Mouse (Mus musculus) megakaryocyte, embryonic 14.5 days (primary cell): ENCODE data around the gene Tmem52. TPM values are rescaled to one million over a fixed set of nuclear protein-coding genes. Genes with fewer than 3 reads are reported as not detected.

Experiments used
- H3K27me3 ChIP-seq: replicated peaks from 2 replicates; pipeline ENCODE3; 2012; ENCODE audit warnings: inconsistent platforms
- H3K36me3 ChIP-seq: replicated peaks from 2 replicates; pipeline ENCODE3; 2012; ENCODE audit warnings: low read length, inconsistent platforms, mixed read lengths
- H3K4me1 ChIP-seq: 2 replicates; pipeline ENCODE4 v1.6.1; 2012; ENCODE audit warnings: inconsistent platforms
- H3K4me3 ChIP-seq: replicated peaks from 2 replicates; pipeline ENCODE3; 2012; ENCODE audit warnings: moderate library complexity, mild to moderate bottlenecking, inconsistent platforms
- H3K9me3 ChIP-seq: 2 replicates; pipeline ENCODE4 v1.6.1; 2012; ENCODE audit warnings: inconsistent platforms
- FLI1 ChIP-seq: IDR thresholded peaks from 2 replicates; pipeline ENCODE4 v1.6.1; 2012; ENCODE audit warnings: low read length, inconsistent platforms, mixed read lengths
- GATA1 ChIP-seq: IDR thresholded peaks from 3 replicates; pipeline ENCODE4 v1.6.1; 2012; ENCODE audit warnings: mixed read lengths, low read length, inconsistent platforms, borderline replicate concordance
- polyA plus RNA-seq: library from polyadenylated mRNA; stranded (reverse); fragments of >175 nt; gene quantifications from 2 replicates; pipeline ENCODE4 v1.2.3, GENCODE M21; 2012; ENCODE audit warnings: low replicate concordance; ENCODE audit not compliant: insufficient read depth

Tmem52 gene
- polyA plus RNA-seq, 1 experiment: not detected

DNA sequence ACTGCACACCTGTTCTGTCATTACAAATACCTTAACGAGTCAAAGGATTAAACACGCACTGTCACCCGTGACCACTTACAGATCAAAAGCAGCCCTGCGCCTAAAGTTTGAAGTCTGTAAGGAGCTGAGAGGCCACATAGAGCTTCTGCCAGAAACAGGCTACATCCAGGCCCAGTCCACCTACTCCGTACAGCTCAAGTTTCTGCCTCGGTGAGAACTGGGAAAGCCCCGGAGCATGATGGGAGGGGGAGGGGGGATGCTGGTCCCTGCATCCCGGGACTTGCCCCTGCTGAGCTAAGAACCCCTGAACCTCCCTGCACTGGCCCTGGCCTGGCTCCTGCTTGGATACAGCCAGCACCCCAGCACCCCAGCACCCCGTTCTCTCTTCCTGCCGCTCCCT, 17.3 kb upstream of the Tmem52 start:
- no peak for TF ChIP-seq FLI1
- TF ChIP-seq GATA1: no peak
- Histone ChIP-seq H3K36me3 (no peaks in the 10 kb centered on the region), H3K4me3 (no peak overlapping the region), H3K27me3 (peaks cover 41% of the 10 kb centered on the region), H3K4me1 (peaks cover 19% of the 10 kb centered on the region), H3K9me3 (no peaks in the 10 kb centered on the region)

GRCm38 (mm10) chr4:155458575-155458974, 10.3 kb upstream of the Tmem52 start:
- H3K36me3 ChIP-seq: no peaks in the 10 kb centered on the region
- peaks cover 50% of the 10 kb centered on the region for H3K27me3 ChIP-seq
- H3K4me3 ChIP-seq: no peak overlapping the region
- H3K4me1 ChIP-seq: peaks cover 19% of the 10 kb centered on the region
- TF ChIP-seq FLI1 (no peak), GATA1 (no peak)
- no peaks in the 10 kb centered on the region for H3K9me3 ChIP-seq

DNA sequence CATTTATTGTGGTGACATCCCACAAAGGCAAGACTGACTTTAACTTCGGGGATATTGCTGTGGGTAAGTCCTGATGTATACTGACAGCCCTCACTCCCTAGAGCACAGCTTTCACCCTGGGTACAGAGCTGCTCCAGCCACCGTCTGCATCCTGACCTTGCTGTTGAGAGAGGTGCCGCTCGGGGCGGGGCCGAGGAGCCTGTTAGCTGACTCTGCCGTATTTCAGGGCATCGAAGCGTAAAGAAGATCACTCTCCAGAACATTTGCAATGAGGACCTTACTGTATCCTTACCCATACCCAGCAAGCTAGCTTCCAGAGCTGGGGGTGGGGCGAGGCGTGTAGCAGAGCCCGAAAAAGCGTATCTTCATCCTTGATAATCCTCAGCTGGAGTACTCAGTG, 5.9 kb upstream of the Tmem52 start:
- peaks cover 4% of the 10 kb centered on the region; the same call in 1 of the 2 replicates for H3K4me1 ChIP-seq
- H3K9me3 ChIP-seq: no peaks in the 10 kb centered on the region
- no peak overlapping the region for H3K4me3 ChIP-seq
- peaks cover 83% of the 10 kb centered on the region for H3K27me3 ChIP-seq
- TF ChIP-seq GATA1: no peak
- no peak for TF ChIP-seq FLI1
- no peaks in the 10 kb centered on the region for H3K36me3 ChIP-seq

GRCm38 (mm10) chr4:155463611-155464010, 5.3 kb upstream of the Tmem52 start:
- H3K4me1 ChIP-seq: peaks cover 5% of the 10 kb centered on the region; the same call in 1 of the 2 replicates
- H3K27me3 ChIP-seq: peaks cover 89% of the 10 kb centered on the region
- no peak overlapping the region for H3K4me3 ChIP-seq
- no peaks in the 10 kb centered on the region for H3K36me3 ChIP-seq
- no peak for TF ChIP-seq GATA1
- no peak for TF ChIP-seq FLI1
- no peaks in the 10 kb centered on the region for H3K9me3 ChIP-seq

DNA sequence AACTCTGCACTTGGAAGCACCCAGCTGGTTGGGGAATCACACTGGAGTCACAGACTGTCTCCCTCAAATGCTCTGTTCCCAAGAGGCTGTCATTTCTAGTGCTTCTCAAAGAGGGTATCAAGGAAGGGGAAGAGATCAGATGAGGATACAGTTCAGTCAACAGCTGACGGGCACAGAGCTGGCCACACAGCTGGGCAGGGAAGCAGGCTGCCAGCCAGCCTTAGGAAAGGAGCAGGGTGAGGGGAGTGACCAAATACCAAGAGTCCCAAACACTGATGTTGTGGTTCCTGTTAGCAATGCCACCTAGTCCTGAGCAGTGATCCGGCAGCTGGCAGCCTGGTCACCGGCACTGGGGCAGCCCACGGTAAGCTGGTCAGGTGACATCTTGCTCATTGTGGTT, 4.9 kb upstream of the Tmem52 start:
- Histone ChIP-seq H3K9me3 (no peaks in the 10 kb centered on the region), H3K36me3 (no peaks in the 10 kb centered on the region), H3K4me1 (peaks cover 10% of the 10 kb centered on the region), H3K4me3 (no peak overlapping the region), H3K27me3 (peaks cover 93% of the 10 kb centered on the region)
- TF ChIP-seq FLI1 (no peak), GATA1 (no peak)

DNA sequence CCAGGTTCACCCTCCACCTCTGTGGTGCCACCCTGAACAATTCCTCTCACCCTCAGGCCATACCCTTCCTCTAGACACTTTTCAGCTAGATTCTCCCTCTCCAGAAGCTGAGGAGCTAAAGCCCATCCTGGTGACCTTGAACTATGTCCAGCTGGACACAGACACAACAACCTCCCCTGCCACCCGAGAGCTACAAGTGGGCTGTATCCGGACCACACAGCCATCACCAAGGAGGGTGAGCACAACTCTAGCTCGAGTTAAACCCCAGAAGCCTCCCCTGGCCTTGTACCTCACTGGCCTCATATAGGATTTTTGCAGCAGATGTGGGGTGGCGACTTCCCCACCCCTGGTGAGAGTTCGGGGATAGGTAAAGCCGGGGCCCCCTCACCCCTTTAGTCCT, 3.3 kb upstream of the Tmem52 start:
- TF ChIP-seq GATA1 (no peak), FLI1 (no peak)
- H3K4me1 ChIP-seq: peaks cover 23% of the 10 kb centered on the region
- no peaks in the 10 kb centered on the region for H3K9me3 ChIP-seq
- no peaks in the 10 kb centered on the region for H3K36me3 ChIP-seq
- H3K4me3 ChIP-seq: no peak overlapping the region
- peaks cover 100% of the 10 kb centered on the region for H3K27me3 ChIP-seq

GRCm38 (mm10) chr4:155466080-155466479, 2.8 kb upstream of the Tmem52 start:
- H3K9me3 ChIP-seq: no peaks in the 10 kb centered on the region
- H3K27me3 ChIP-seq: peaks cover 100% of the 10 kb centered on the region
- H3K4me3 ChIP-seq: no peak overlapping the region
- no peaks in the 10 kb centered on the region for H3K36me3 ChIP-seq
- TF ChIP-seq GATA1: no peak
- no peak for TF ChIP-seq FLI1
- peaks cover 23% of the 10 kb centered on the region for H3K4me1 ChIP-seq

- Histone ChIP-seq H3K27me3 (peaks cover 99% of the 10 kb centered on the region), H3K4me1 (peaks cover 23% of the 10 kb centered on the region), H3K9me3 (no peaks in the 10 kb centered on the region), H3K36me3 (no peaks in the 10 kb centered on the region), H3K4me3 (no peak overlapping the region)
- TF ChIP-seq GATA1: no peak
- TF ChIP-seq FLI1: no peak
Observed at GRCm38 (mm10) chr4:155467237-155468010, 1.5 kb upstream of the Tmem52 start.

GRCm38 (mm10) chr4:155469590-155470262, 812 bp downstream of the Tmem52 start:
- peak overlapping the region; percentile 93 for H3K4me3 ChIP-seq
- TF ChIP-seq GATA1 (no peak), FLI1 (no peak)
- H3K9me3 ChIP-seq: peaks cover under 1% of the 10 kb centered on the region
- peaks cover 88% of the 10 kb centered on the region for H3K27me3 ChIP-seq
- no peaks in the 10 kb centered on the region for H3K36me3 ChIP-seq
- H3K4me1 ChIP-seq: peaks cover 23% of the 10 kb centered on the region

- H3K36me3 ChIP-seq: no peaks in the 10 kb centered on the region
- peaks cover 23% of the 10 kb centered on the region for H3K4me1 ChIP-seq
- H3K4me3 ChIP-seq: no peak overlapping the region
- peaks cover 4% of the 10 kb centered on the region for H3K9me3 ChIP-seq
- peaks cover 85% of the 10 kb centered on the region for H3K27me3 ChIP-seq
- TF ChIP-seq FLI1 (no peak), GATA1 (no peak)
Observed at GRCm38 (mm10) chr4:155470263-155470953, 1.5 kb downstream of the Tmem52 start.
